Mouse (Mus musculus) neutrophil, adult 5-6 weeks (primary cell): ENCODE measurements at regions not wholly inside any gene's neighbourhood (a gene's known extent, or its start where the extent isn't known, plus 50 kb on each side); places are given as distances from the start of the nearest gene placed in this dataset.

Source experiments
- ATAC-seq: fragments of 151-379, 151-347 bp; 2 replicates; pipeline ENCODE4 v1.8.0; 2017; ENCODE audit warnings: mild to moderate bottlenecking, moderate TSS enrichment; ENCODE audit not compliant: insufficient number of reproducible peaks, poor library complexity, low FRiP score, severe bottlenecking; ENCODE audit errors: extremely low read depth

DNA sequence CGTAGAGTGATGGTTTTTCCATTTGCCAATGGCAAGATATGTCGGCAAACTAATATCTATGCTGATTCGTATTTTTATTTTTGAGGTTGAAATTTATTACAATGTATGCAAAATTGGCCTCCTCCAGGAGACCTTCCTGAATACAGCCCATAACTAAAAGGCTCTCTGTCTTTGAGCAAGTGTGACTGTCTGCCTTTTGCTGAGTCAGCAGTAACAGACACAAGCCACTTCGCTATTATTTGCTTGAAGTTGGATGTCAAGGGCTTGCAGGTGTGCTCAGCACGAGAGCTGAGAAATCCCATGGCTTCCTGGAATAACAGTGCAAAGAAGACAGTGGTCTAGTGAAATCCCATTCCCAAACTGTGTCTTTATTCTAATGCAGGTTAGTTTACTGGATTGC, 56.9 kb downstream of the Dmrt2 start:
- ATAC-seq: no peak

DNA sequence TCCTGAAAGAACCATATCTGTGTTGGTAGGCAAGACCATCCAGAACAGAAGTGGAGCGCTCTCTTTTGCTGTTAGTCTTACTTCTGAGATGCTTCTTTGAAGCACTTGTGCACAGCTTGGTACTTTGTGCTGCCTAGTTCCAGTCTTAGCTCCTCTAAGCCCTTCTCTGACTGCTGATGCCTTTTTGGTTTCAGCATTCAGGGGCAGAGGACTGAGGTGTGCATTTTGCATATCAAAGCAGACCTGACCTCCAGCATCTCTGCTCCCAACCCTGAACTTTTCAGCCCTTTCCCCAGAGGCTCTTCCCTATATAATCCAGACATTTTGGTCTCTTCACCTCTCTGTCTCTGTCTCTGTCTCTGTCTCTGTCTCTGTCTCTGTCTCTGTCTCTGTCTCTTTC, 57.4 kb downstream of the Dmrt2 start:
- no peak for ATAC-seq

DNA sequence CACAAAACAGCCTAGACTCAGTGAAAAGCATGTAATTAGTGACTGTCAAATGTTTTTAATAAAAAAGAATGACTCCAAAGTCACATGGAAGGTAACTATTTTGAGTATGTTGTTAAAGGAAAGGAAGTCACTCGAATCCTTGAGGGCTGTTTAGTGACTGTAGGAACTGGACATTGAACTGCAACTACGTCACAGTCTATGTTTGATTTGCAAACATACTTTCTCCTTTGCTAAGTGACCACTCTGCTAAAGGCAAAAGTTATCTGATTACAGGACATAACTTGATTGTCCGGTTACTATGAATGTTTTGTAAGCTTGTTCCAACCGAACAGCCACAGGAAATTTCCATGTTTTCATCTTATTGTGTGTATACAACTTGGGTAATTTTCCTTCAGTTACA, 106.2 kb downstream of the Dmrt2 start:
- no peak for ATAC-seq

DNA sequence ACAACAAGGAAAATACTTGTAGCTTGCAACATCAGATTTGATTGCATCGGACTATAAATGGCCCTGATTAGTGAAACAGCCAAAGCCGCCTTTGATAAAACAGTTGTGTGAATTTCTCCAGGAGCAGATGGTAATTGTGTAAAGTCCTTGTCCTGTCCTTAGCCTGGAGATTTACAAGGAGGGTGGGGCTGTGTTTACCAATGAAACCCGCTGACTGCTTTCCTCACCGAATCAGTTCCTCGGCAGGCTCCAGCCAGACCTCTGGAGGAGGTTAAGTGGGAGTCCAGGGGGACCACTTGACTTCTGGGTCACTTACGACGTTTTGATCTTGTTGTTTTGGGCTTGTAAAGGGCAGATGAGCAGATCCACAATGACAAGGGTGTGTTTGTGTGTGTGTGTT, 107.1 kb downstream of the Dmrt2 start:
- ATAC-seq: no peak

DNA sequence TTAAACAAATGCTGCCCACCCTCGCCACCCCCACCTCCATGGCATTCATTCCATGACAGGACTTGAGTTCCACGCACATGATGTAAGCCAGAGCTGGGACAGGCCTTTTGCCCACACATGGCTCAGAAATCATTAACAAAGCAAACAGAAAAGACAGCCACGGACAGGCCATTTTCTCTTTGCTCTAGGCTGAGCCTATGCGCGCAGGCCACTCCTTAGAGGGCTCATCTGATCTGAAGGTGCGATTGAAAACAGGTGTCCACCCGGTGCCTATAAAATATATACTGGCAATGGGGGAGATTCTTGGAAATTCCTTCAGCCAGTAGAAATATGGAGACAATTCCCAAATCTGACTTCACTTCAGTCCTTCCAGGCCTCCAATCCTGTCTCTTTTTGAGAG, 109.1 kb downstream of the Dmrt2 start:
- no peak for ATAC-seq

DNA sequence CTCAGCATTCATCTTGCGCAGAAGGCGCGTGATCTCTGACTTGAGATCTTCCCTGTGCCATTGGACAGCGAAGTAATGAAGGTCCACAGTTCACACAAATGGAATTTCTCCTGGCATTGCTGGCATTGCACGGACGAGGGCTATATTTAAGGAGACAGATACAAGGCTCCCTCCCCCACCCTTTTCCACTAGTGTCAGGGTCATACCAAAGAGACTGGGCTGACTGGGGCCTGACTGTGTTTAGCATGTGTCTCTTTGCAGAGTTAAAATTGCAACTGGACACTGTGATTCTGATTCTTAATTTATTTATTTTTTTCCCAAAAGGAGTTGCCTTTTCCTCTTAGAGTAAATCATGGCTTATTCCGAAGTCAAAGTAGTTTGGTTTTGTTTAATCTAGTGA, 130.5 kb downstream of the Dmrt2 start:
- no peak for ATAC-seq

DNA sequence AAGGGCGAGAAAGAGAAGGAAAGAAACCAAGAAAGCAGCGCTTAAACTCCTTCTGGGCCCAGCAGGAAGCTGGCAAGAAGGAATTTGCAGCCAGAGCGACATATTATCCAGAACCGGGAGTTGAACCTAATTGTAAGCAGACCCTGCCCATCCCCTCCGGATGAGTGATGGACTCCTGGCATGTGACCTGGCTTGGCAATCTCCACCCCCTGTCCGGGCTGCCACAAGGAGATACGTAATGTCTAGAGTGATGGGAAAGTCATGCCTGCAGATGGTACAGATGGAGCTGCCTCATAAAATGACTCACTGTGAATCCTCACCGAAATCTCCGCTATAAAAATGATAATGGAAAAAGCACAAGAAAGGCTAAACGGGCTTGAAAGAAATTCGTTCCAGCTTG, 133.1 kb downstream of the Dmrt2 start:
- no peak for ATAC-seq

DNA sequence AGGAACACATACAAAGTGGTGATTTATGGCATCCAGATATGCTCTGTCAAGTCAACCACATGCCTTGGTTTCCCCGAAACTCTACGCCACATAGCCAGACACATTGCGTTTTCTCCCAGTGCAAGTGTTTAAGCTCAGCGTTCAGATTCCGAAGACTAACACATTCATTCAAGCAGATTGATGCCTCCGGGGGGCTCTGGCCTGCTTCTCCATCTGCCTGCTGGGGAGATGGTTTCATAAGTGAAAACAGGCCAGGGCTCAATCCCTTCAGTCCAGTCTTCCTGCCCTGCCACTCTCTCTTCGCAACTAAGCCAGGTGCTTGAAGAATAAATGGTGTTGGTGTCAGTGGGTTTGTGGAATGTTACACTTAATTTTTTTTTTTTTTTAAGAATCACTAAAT, 141.4 kb downstream of the Dmrt2 start:
- ATAC-seq: no peak

DNA sequence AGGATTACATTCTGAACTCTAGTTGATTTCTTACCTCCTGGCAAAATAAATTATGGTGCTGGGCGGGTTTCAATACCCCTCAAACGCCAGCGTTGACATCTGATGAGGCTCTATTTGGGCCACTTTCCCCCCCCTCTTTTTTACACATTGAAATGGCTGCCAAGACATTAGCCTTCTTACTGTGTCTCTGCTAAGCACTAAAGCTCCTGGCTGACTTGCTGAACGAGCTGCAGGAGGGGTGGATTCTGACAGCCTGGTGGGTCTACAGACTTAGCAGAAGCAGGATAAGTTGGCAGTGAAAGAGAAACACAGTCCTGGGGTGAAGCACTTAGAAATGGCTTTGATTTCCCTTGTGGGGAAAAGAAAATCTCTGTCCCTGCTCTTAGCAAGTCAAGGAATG, 172.9 kb downstream of the Dmrt2 start:
- ATAC-seq: no peak

DNA sequence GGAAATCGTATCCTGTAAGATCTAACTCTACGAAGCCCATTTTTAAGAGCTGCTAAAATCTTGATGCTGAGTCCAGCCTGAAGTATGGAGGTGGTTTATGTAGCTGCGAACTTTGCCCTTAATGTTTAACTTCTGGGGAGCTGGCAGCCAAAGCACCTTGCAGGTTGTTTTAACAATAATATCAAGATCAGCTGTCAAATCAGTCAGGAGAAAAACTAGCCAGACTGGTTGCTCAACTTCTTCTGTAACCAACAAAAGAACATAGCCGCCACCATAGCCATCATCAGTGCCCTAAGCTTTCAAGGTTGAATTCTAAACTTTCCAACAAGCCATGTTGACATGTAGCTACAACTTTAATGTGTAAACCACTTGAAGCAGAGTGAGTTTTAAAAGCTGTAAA, 184.1 kb downstream of the Dmrt2 start:
- ATAC-seq: no peak

DNA sequence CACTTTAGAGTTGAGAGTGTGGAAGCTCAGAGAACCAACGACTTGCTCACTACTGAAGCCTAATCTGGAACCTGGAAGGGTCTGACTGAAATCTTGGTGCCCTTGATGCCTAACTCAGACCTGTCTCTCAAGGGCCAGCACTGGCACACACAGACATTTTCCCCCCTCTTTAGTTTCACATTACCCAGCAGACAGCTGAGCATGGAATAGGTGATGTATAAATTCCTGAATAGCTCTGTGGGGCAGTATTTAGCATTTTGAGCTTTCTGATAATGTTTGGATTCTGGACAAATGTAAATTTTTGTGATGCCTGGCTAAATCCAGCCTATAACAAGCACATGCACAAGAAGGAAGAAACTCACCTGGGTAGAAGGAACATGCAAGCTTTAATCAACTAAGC, 191.1 kb downstream of the Dmrt2 start:
- no peak for ATAC-seq

DNA sequence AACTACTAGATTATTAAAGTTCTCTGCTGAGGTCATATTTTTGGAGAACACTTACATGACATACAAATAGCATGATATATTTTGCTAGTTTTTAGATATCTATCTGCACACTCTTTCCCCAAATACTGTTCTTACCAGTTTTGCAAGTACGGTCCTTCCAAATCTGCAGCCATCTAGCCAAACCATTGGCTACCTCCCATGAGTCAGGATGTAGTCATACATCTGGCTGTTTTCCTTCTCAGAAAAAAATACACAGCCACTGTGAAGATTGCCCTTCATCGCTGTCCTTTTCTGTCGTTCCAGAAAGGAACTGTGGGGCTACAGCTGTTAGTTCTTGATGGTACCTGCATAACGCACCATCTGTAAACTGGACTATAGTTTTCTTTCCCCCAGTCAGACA, 234.5 kb downstream of the Dmrt2 start:
- ATAC-seq: no peak

DNA sequence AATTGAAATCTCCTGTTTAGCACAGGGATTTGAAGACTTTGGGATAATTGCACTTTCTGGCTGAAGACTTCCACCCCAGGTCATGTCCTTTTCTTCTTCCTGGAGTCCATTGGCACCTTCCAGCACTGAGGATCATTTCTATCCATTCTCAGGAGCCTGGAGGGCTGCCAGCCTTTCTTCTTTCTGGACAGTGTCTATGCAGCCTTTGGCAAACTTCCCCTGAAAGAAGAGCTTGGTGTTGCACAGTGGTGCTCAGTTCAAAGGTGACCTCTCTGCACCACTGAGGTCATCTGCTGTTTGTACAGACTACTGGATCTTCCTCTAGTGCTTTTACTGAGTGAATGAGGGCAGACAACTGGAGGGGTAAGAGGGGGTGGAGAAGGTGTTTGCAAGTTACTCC, 249.8 kb downstream of the Dmrt2 start:
- no peak for ATAC-seq

DNA sequence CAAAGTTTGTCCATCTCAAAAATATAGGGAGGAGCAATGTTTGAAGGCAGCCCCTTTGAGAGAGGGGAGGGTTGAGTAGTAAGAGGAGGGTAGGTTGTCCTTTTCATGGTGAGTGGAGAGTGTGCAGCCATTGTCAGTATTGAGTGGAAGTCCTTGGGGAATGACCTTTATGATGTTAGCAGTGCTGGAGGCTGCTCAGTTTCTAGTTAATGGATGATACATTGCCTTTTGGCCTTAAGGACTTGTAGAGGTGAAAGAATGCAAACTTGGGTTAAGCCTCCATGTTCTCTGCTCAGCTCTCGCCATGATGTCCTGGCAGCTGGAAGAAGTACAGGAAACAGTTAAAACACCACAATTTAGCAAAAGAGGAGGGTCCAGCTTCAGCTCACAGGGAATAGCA, 250.6 kb downstream of the Dmrt2 start:
- no peak for ATAC-seq

DNA sequence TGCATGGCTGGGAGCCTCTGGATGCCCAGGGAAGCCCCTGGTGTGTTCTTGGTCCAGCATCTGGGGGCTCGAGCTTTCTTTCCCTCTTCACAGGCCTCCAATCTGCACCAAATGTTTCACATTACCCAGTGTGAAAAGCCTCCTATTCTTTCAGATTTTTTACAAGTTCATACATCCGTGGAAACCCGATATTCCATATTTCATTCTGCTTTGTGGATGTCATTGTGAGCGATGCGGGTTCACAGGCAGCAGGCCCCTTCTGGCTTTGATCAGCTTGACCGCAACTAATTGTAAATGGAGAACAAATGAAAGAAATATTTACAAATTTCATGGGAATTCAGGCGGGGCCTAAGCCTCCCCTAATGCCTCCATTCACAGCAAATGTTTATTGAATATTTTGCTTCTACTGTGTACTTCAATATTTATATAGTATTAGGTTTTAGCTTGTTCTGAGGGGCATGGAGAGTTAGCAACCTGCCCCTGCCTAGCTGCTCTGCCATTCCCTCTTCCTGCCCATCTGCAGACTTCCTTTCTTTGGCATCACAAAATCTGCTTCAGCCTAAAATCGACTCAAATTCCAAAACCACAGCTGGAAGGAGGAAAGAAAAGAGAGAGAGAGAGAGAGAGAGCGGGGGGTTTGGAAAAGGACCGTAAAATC, 251.6 kb downstream of the Dmrt2 start:
- ATAC-seq: no peak

DNA sequence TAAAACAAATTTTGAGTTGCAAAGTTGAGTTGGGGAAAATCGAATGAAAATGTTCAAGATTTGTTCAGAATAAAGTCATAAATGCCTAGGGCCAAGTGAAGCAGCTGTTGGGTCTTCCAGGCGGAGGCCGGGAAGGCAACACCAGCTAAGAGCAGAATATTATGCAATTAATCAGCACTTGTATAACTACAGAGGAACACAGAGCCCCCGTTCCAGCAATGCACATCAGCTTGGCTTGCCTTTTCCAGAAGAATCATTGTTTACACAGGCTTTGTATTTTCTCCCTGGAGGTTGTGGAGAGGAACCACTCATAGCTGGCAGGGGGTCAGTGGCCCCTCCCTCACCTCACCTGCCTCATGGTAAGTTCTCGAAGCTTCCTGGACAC, 252.2 kb downstream of the Dmrt2 start:
- ATAC-seq: no peak

DNA sequence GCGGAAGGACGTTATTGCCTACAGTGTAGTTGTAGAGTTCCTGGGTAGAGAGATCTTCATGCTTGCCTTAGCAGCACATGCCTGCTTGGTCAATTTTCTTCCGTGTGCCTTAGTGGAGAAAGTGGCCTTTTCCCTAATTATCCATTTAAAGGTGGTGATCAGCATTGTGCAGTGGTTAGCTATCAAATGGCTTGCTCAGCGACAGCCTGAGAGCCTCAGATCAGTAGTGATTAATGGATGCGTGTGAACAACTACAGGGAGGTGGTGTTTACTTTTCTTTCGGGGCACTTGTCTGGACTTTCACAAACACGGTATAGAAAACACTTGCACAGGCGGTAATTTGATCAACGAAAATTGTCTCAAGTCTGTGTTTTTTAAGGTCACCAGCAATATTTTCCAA, 255.0 kb downstream of the Dmrt2 start:
- no peak for ATAC-seq

DNA sequence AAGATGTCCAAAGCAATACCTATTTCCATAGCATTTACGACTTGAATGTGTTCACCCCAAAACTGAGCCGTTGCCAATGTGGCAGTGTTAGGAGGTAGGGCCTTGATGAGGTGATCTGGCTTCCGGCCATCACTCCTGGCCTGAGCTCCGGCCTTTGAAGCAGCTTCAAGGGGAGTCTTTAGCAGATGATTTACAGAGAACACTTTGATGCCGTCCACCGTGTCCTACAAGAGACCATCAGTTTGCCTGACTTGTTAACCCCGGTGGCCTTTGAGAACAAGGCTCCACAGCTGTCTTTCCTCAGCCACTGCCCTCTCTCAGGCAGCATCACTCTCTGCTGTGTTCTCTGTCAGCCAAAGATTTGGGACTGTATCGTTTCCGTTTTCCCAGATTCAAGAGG, 265.1 kb downstream of the Dmrt2 start:
- ATAC-seq: no peak

DNA sequence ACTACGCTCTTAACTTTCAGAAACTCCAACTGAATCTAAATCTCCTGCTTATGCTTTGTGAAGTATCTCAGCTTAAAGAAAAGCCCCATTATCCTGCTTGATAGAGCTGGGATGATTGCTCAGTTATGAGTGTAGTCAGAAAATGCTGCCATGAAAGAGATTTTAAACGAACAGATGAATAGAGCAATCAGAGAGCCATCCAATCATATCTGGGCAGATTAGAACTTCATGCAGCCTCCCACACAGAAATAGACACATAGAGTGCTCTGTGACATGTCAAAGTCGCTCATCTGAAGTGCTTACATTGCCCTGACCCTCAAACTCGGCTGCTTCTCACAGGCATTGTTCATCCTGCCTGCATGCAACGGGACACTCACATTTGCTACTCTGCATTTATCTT, 299.0 kb downstream of the Dmrt2 start:
- ATAC-seq: no peak

DNA sequence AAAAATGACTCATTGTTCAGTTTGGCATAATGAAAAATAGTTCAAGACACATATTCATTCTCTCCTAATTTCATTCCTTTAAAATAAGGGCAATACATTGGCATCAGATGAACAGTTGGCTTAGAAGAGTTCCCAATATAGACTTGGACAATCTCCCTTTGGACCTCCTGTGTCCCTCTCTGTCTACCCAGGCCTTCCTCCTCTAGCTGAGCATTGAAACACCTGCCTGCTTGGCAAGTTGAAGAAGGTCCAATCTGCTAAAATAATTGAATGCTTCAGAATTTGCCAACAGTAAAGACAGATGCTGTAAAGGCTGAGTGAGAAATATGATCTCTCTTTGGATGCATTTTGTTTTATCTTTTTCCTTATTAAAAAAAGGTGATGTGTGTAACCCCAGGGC, 303.0 kb downstream of the Dmrt2 start:
- ATAC-seq: no peak

DNA sequence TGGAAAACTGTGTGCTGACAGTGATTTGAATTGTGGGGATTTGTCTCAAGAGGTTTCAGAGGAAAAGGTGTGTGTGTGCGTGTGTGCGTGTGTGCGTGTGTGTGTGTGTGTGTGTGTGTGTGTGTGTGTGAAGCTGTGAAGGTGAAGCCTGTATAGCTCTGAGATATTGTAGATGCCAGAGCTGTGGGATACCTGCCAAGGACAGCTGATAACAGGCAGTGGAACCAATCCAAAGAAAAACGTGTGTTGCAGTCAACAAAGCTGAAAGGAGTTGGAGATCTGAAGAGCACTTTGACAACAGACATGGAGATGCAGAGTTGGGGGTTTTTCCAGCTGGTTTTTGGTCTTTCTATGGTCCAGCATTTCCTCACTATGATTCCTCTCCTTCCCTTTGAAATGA, 308.1 kb downstream of the Dmrt2 start:
- no peak for ATAC-seq
